Mouse (Mus musculus) heart, embryonic 11.5 days (tissue): ENCODE results near the gene Plxna4. TPM values are rescaled to one million over a fixed set of nuclear protein-coding genes. Genes with fewer than 3 reads are reported as not detected.

ENCODE experiments used
- ATAC-seq: fragments of 200-750 bp; cut with Nextera tagmentation; replicated peaks from 2 replicates; pipeline ENCODE4 v1.8.0; 2017; ENCODE audit warnings: moderate library complexity; ENCODE audit not compliant: insufficient number of reproducible peaks, low FRiP score, low TSS enrichment
- H3K27ac ChIP-seq: fragments of 300-500 bp; sonication (generic); 2 replicates; pipeline ENCODE4 v1.5.1; 2014; ENCODE audit warnings: mild to moderate bottlenecking, low read depth, low read length
- H3K27me3 ChIP-seq: fragments of 300-500 bp; sonication (generic); 2 replicates; pipeline ENCODE4 v1.6.1; 2014; ENCODE audit warnings: mild to moderate bottlenecking, low read length, mixed read lengths; ENCODE audit not compliant: control insufficient read depth, insufficient read depth
- H3K36me3 ChIP-seq: fragments of 300-500 bp; sonication (generic); 2 replicates; pipeline ENCODE4 v1.6.1; 2014; ENCODE audit warnings: mild to moderate bottlenecking, low read length, moderate library complexity, mixed read lengths; ENCODE audit not compliant: control insufficient read depth, insufficient read depth
- H3K4me1 ChIP-seq: fragments of 300-500 bp; sonication (generic); 2 replicates; pipeline ENCODE4 v1.6.1; 2014; ENCODE audit warnings: low read length; ENCODE audit not compliant: control insufficient read depth, insufficient read depth
- H3K4me2 ChIP-seq: fragments of 300-500 bp; sonication (generic); 2 replicates; pipeline ENCODE4 v1.6.1; 2014; ENCODE audit warnings: mild to moderate bottlenecking, moderate library complexity
- H3K4me3 ChIP-seq: fragments of 300-500 bp; sonication (generic); 2 replicates; pipeline ENCODE4 v1.5.1; 2014; ENCODE audit warnings: low read depth, low read length
- H3K9ac ChIP-seq: fragments of 300-500 bp; sonication (generic); 2 replicates; pipeline ENCODE4 v1.6.1; 2014; ENCODE audit warnings: mild to moderate bottlenecking, low read depth, low read length, moderate library complexity
- H3K9me3 ChIP-seq: fragments of 300-500 bp; sonication (generic); replicated peaks from 2 replicates; pipeline ENCODE4 v1.6.1; 2016; ENCODE audit warnings: low read length; ENCODE audit not compliant: control insufficient read depth
- WGBS: fragments of 180-500 bp; shearing (Covaris S2); extraction: QIAGEN DNeasy Blood & Tissue Kit; methylation state at CpG from one replicate; pipeline ENCODE4 v1.1.7; 2014; ENCODE audit not compliant: insufficient replicate concordance; 5-methylcytosine and 5-hydroxymethylcytosine counted together
- polyA plus RNA-seq: library from polyadenylated mRNA; unstranded; fragments of >200 nt; fragmentation: Nextera tagmentation; extraction: Ambion mirVana; gene quantifications from 2 replicates; pipeline ENCODE4 v1.2.1, GENCODE M21; 2014

Plxna4 gene
- polyA plus RNA-seq, 1 experiment from 2014 or later: 9.1 TPM

DNA sequence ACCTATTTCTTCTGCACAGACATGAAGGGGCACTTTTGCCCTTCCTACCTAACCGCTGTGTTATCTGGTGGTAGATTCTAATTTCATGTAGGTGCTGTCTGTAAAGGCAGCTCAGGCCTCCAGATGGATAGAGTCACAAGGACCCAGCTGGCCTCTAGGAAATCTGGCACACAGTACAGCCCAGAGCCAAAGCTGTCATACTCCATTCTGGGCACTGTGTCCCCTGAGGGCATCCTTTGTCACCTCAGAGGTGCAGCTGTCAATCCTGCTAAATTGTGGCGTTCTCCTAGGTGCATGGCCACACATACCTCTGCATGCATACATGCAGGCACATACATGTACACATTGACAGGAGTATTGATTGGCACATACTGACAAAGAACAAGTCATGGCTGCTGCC lies 394.9 kb downstream of the Plxna4 start:
- 77% methylated on average over 2 of the region's 2 CpGs for WGBS

DNA sequence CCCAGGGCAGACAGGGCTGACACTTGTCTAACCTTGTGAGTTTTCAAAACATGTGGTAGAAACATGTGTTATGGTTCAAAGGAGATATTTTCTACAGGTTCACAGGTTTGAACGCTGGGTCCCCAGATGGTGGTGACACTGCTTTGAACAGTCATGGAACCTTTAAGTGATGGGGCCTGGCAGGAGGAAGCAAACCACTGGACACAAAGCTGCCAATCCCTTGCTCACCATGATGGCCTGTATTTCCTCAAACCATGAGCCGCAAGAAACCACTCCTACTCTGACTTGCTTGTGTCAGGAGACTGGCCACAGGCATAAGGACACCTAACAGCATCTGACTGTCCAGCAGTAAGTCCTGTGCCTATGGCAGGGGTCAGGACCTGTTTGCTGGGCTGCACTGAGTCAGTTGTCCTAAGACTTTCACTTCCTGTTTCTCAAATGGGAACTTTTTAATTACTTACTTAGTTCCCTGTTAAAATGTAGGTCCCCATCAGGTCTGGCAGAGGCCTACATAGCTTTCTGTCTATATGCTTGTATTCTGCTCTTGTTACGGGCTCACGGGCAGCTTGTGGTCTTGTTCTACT lies 403.5 kb downstream of the Plxna4 start:
- no peak for ATAC-seq
- WGBS: 86% methylated on average over 4 of the region's 4 CpGs
- Histone ChIP-seq H3K4me2 (no peak overlapping the region), H3K27ac (no peak overlapping the region), H3K4me1 (no peaks in the 10 kb centered on the region), H3K9me3 (no peaks in the 10 kb centered on the region), H3K9ac (no peak overlapping the region), H3K4me3 (no peak overlapping the region), H3K27me3 (no peaks in the 10 kb centered on the region), H3K36me3 (no peaks in the 10 kb centered on the region)

More for the DNA sequence above, 394.9 kb downstream of the Plxna4 start:
- Histone ChIP-seq H3K4me2 (no peak overlapping the region), H3K9me3 (no peaks in the 10 kb centered on the region), H3K9ac (no peak overlapping the region), H3K36me3 (peaks cover 7% of the 10 kb centered on the region; the same call in 1 of the 2 replicates), H3K4me3 (no peak overlapping the region), H3K27me3 (no peaks in the 10 kb centered on the region), H3K27ac (no peak overlapping the region), H3K4me1 (no peaks in the 10 kb centered on the region)
- no peak for ATAC-seq

GRCm38 (mm10) chr6:32183651-32184185 lies 404.3 kb downstream of the Plxna4 start:
- WGBS: 77% methylated on average over 6 of the region's 6 CpGs
- Histone ChIP-seq H3K4me2 (no peak overlapping the region), H3K9ac (no peak overlapping the region), H3K36me3 (no peaks in the 10 kb centered on the region), H3K4me1 (no peaks in the 10 kb centered on the region), H3K4me3 (no peak overlapping the region), H3K27me3 (no peaks in the 10 kb centered on the region), H3K27ac (no peak overlapping the region), H3K9me3 (no peaks in the 10 kb centered on the region)
- no peak for ATAC-seq

- no peaks in the 10 kb centered on the region for H3K27me3 ChIP-seq
- H3K27ac ChIP-seq: no peak overlapping the region
- H3K4me3 ChIP-seq: no peak overlapping the region
- no peak overlapping the region for H3K9ac ChIP-seq
- no peaks in the 10 kb centered on the region for H3K4me1 ChIP-seq
- H3K4me2 ChIP-seq: no peak overlapping the region
- 82% methylated on average over 5 of the region's 5 CpGs for WGBS
- H3K9me3 ChIP-seq: no peaks in the 10 kb centered on the region
- ATAC-seq: no peak
- no peaks in the 10 kb centered on the region for H3K36me3 ChIP-seq
Observed at GRCm38 (mm10) chr6:32180012-32180358, 408.0 kb downstream of the Plxna4 start.

DNA sequence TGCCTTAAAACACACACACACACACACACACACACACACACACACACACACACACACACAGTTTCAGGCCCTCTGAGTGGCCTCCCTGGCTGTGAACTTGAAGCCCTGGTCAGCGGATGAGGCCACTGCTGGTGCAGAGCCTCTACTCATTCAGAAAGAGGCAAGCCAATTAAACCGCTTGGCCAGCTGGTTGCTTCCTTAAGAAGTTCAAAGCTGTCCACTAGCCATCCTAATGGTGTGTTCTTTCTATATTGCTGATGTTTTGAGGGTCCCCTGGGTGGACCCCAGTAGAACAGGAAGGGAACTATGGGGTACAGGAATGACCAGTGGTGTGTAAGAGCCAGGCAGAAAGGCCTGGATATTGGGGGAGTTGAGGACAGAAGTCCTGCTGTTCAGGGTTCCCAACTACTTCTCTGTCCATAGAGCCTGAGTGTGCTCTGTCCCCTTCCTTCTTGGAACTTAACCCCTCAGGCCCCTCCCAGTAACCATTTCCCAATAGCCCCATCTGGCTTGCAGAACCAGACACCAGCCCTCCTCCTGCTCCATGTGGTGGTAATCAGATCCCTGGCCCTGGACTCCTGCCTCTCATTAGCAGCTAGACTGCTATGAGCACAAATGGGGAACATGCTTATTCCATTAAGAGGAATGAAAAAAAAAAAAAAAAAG lies 408.5 kb downstream of the Plxna4 start:
- Histone ChIP-seq H3K4me3 (no peak overlapping the region), H3K4me1 (no peaks in the 10 kb centered on the region), H3K27me3 (no peaks in the 10 kb centered on the region), H3K9me3 (no peaks in the 10 kb centered on the region), H3K9ac (no peak overlapping the region), H3K27ac (no peak overlapping the region), H3K4me2 (no peak overlapping the region), H3K36me3 (no peaks in the 10 kb centered on the region)
- 90% methylated on average over 2 of the region's 2 CpGs for WGBS
- ATAC-seq: no peak

DNA sequence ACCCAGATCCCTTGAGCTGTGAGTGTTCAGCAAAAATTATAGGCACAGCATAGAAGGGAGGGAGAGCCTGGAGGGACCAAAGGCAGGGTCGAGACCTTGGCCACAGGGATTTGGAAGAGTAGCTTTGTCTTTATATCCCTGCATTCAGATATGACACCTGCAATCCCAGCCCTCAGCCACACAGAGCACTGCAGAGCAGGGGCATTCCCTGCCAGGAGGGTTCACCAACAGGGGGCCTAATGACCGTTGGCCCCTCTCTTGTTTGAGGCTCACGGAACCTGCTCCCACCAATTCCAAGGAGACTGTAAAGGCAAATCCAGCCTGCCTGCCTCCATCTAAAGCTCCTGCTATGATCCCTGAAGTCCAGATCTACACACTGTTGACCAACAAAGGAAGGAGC lies 410.1 kb downstream of the Plxna4 start:
- H3K36me3 ChIP-seq: no peaks in the 10 kb centered on the region
- 79% methylated on average over 3 of the region's 3 CpGs for WGBS

DNA sequence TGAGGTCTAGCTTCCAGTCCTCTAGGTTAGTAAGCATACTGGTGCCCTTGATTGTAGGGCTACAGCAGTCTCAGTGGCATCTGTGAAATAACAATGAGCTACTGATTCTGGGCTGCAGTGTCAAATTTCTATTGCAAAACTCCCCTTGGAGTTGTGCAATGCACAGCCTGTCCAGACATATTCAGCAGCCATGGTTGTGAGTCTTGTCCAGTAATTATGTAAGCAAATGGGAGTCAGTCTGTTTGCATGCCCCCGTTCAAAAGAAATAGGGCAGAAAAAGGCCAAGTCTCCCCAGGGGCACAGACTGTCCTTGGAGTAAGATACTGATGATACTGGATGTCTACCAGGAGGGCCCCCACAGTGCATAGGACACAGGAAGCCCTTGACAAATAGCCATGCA lies 420.3 kb downstream of the Plxna4 start:
- Histone ChIP-seq H3K9ac (no peak overlapping the region), H3K36me3 (no peaks in the 10 kb centered on the region), H3K9me3 (no peaks in the 10 kb centered on the region), H3K4me2 (no peak overlapping the region), H3K27ac (no peak overlapping the region), H3K4me1 (no peaks in the 10 kb centered on the region), H3K4me3 (no peak overlapping the region), H3K27me3 (no peaks in the 10 kb centered on the region)
- ATAC-seq: no peak
- 77% methylated on average over 1 of the region's 1 CpGs for WGBS

More for the DNA sequence above, 410.1 kb downstream of the Plxna4 start:
- Histone ChIP-seq H3K4me3 (no peak overlapping the region), H3K4me2 (no peak overlapping the region), H3K4me1 (no peaks in the 10 kb centered on the region), H3K9ac (no peak overlapping the region), H3K9me3 (no peaks in the 10 kb centered on the region), H3K27me3 (no peaks in the 10 kb centered on the region), H3K27ac (no peak overlapping the region)
- no peak for ATAC-seq

- 79% methylated on average over 2 of the region's 2 CpGs for WGBS
- ATAC-seq: no peak
- H3K4me3 ChIP-seq: no peak overlapping the region
- H3K27me3 ChIP-seq: no peaks in the 10 kb centered on the region
- no peak overlapping the region for H3K9ac ChIP-seq
- H3K36me3 ChIP-seq: no peaks in the 10 kb centered on the region; the same call in 1 of the 2 replicates
- no peaks in the 10 kb centered on the region for H3K9me3 ChIP-seq
- H3K4me2 ChIP-seq: no peak overlapping the region
- no peaks in the 10 kb centered on the region for H3K4me1 ChIP-seq
- H3K27ac ChIP-seq: no peak overlapping the region
Observed at GRCm38 (mm10) chr6:32160370-32160769, 427.6 kb downstream of the Plxna4 start.

DNA sequence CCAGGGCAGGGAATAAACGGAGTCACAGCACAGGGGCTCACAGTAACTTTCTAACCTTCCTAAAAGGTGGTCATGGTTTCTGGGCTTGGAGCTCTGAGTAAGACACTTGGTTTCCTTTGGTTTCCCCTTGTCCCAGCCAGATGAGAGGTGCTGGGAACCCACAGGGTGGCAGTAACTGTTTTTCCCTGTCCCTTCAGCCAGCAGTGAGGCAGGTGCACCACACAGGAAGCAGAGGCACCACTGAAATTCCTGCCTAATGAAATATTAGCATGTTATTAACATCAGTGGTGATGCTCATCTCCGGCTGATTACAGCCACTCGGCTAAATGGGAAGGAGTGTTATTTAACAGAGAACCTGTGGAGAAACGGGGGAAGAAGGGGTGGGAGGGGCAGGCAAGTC lies 428.1 kb downstream of the Plxna4 start:
- H3K9me3 ChIP-seq: no peaks in the 10 kb centered on the region
- no peak for ATAC-seq
- H3K36me3 ChIP-seq: no peaks in the 10 kb centered on the region; the same call in 1 of the 2 replicates
- H3K4me1 ChIP-seq: no peaks in the 10 kb centered on the region
- H3K27me3 ChIP-seq: no peaks in the 10 kb centered on the region
- no peak overlapping the region for H3K4me2 ChIP-seq
- no peak overlapping the region for H3K27ac ChIP-seq
- H3K4me3 ChIP-seq: no peak overlapping the region
- H3K9ac ChIP-seq: no peak overlapping the region
- 54% methylated on average over 4 of the region's 4 CpGs for WGBS
